Mouse (Mus musculus) spleen, adult 2 months (tissue): ENCODE data around the gene Rad51d.

Source experiments
- CTCF ChIP-seq: fragments of 200-500 bp; IDR thresholded peaks from 2 replicates; pipeline ENCODE4 v1.5.1; 2011; ENCODE audit warnings: mild to moderate bottlenecking, inconsistent platforms; ENCODE audit not compliant: insufficient read depth, insufficient read length, insufficient replicate concordance; ENCODE audit errors: extremely low read depth
- POLR2A ChIP-seq: fragments of 200-500 bp; IDR thresholded peaks from 2 replicates; pipeline ENCODE4 v1.6.1; 2011; ENCODE audit warnings: low read depth, low read length, inconsistent platforms

- TF ChIP-seq CTCF (no peak), POLR2A (no peak)
Measured at GRCm38 (mm10) chr11:82826818-82827217, 63.6 kb downstream of the Rad51d start.
